Mouse (Mus musculus): ENCODE measurements at regions not wholly inside any gene's neighbourhood (a gene's known extent, or its start where the extent isn't known, plus 50 kb on each side); places are given as distances from the start of the nearest gene placed in this dataset.

- DNase-seq (ENCODE audit: low spot score) = no peak
Measured at GRCm38 (mm10) chr16:23680434-23680833, 159.8 kb upstream of the Masp1 start.

GRCm38 (mm10) chr16:23672375-23672774 lies 151.8 kb upstream of the Masp1 start:
- DNase-seq (ENCODE audit: low spot score) = no peak

GRCm38 (mm10) chr16:23670161-23670560 lies 149.5 kb upstream of the Masp1 start:
- no peak for DNase-seq (ENCODE audit: low spot score)

- no peak for DNase-seq (ENCODE audit: low spot score)
Measured at GRCm38 (mm10) chr16:23669651-23670050, 149.0 kb upstream of the Masp1 start.

All from layer of hippocampus, adult 9-10 months (tissue).